Mouse (Mus musculus): ENCODE results near the gene Itih5. TPM values are rescaled to one million over a fixed set of nuclear protein-coding genes. Genes with fewer than 3 reads are reported as not detected.

Gene Itih5
- polyA plus RNA-seq, 1 experiment from 2014 or later: 3.8 TPM

DNA sequence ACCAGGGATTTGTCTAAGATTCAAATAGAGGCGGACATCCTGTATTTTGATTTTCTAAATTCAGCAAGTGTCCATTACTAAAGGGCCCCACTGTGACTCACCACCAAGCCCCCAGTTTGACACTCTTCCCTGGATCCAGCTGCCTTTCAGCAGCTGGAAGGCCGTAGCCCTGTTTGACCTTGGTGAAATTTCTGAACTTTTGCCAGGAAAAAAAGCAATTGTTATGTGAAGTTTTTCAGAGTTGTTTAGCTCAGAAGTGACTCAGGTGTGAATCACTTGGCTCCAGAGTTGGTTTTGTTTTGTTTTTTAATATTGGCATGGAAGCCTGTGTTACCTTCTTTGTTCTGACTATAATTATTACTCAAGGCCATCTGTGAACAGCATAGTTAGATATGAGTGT is 46.0 kb downstream of the Itih5 start:
- WGBS: 82% methylated on average over 2 of the region's 2 CpGs
- no peaks in the 10 kb centered on the region for H3K9me3 ChIP-seq
- DNase-seq (ENCODE audit: low spot score): no peak
- H3K4me1 ChIP-seq (replicated peaks): no peaks in the 10 kb centered on the region
- no peak overlapping the region for H3K27ac ChIP-seq
- H3K4me3 ChIP-seq: no peak overlapping the region
- no peaks in the 10 kb centered on the region for H3K36me3 ChIP-seq
- H3K27me3 ChIP-seq (ENCODE audit: insufficient read depth, poor library complexity, severe bottlenecking): no peaks in the 10 kb centered on the region

GRCm38 (mm10) chr2:10200736-10201285 is 47.4 kb downstream of the Itih5 start:
- 76% methylated on average over 3 of the region's 3 CpGs for WGBS
- Histone ChIP-seq H3K27me3 (ENCODE audit: insufficient read depth, poor library complexity, severe bottlenecking) (no peaks in the 10 kb centered on the region), H3K9me3 (no peaks in the 10 kb centered on the region), H3K4me1 (replicated peaks) (no peaks in the 10 kb centered on the region), H3K36me3 (no peaks in the 10 kb centered on the region), H3K4me3 (no peak overlapping the region), H3K27ac (no peak overlapping the region)
- DNase-seq (ENCODE audit: low spot score): no peak

DNA sequence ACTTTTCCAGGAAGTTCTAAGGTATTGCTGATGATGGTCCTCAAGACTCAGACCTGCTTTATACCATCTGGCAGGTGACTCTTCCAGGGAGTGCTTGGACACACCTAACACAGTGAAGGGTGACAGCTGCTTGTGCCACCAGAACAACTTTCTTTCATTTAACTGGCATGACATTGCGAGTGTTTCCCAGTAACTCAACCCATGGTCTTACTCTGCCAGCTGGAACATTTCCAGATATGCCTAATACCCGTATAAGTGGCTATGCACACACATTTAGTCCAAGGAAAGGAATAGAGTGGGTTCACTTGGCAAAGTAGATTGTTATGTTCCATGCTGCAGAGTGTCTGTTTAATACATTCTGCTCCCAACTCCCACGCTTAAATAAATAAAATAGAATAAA is 50.9 kb downstream of the Itih5 start:
- Histone ChIP-seq H3K9me3 (no peaks in the 10 kb centered on the region), H3K27ac (no peak overlapping the region), H3K4me1 (replicated peaks) (no peaks in the 10 kb centered on the region), H3K27me3 (ENCODE audit: insufficient read depth, poor library complexity, severe bottlenecking) (no peaks in the 10 kb centered on the region), H3K36me3 (no peaks in the 10 kb centered on the region), H3K4me3 (no peak overlapping the region)
- no peak for DNase-seq (ENCODE audit: low spot score)
- 92% methylated on average over 3 of the region's 3 CpGs for WGBS

DNA sequence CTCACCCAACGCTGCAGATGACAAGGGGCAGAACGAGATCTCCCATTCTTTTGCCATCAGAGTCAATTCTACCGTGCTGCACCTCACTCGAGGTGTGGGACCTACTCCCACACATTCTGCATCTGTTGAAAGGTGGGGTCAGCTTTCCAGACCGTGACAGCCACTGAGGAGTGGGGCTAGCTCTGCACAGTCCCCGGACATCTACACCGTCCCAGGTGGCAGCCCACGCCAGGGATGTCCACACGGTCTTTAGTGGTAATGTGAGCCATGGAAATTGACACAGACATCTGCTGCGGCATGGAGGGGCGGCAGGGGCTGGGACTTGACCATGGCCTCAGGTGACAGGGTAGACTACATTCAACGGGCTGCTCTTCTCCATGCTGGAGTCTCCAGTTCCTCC is 60.1 kb downstream of the Itih5 start:
- Histone ChIP-seq H3K4me1 (replicated peaks) (peaks cover 12% of the 10 kb centered on the region), H3K4me3 (no peak overlapping the region), H3K27ac (no peak overlapping the region), H3K27me3 (ENCODE audit: insufficient read depth, poor library complexity, severe bottlenecking) (no peaks in the 10 kb centered on the region), H3K36me3 (no peaks in the 10 kb centered on the region), H3K9me3 (no peaks in the 10 kb centered on the region)
- 89% methylated on average over 12 of the region's 12 CpGs for WGBS
- DNase-seq (ENCODE audit: low spot score): no peak

DNA sequence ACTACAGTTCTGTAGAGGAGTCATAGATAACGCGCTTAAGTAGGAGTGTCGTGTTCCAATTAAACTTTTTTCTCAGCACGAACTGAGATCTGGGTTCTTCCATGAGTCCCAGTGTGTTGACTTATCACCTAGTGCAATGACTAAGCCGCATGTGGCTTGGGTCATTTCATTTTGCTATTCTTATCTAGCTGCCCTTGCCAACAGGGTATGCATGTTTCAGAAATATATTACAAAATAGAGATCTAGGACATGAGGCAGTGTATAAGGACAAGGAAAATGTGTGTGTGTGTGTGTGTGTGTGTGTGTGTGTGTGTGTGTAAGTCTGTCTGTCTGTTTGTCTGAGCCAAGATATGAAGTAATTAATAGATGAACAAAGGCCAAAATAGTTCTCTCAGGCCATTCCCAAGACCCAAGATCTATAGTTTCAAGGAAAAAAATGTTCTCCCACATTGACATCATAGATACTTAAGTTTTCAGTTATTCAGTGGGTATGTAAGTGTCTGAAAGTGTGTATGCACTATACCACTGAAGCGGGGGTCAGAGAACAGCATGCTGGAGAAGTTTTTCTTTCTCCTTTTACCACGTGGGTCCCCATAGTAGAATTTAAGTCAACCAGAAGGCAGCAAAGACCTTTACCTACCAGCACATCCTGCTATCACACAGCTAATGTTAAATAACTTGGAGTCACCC is 62.6 kb downstream of the Itih5 start:
- Histone ChIP-seq H3K27ac (peak overlapping the region; percentile 78), H3K4me3 (no peak overlapping the region), H3K36me3 (no peaks in the 10 kb centered on the region), H3K4me1 (replicated peaks) (peaks cover 12% of the 10 kb centered on the region), H3K9me3 (no peaks in the 10 kb centered on the region), H3K27me3 (ENCODE audit: insufficient read depth, poor library complexity, severe bottlenecking) (no peaks in the 10 kb centered on the region)
- DNase-seq (ENCODE audit: low spot score): no peak
- 82% methylated on average over 7 of the region's 7 CpGs for WGBS

DNA sequence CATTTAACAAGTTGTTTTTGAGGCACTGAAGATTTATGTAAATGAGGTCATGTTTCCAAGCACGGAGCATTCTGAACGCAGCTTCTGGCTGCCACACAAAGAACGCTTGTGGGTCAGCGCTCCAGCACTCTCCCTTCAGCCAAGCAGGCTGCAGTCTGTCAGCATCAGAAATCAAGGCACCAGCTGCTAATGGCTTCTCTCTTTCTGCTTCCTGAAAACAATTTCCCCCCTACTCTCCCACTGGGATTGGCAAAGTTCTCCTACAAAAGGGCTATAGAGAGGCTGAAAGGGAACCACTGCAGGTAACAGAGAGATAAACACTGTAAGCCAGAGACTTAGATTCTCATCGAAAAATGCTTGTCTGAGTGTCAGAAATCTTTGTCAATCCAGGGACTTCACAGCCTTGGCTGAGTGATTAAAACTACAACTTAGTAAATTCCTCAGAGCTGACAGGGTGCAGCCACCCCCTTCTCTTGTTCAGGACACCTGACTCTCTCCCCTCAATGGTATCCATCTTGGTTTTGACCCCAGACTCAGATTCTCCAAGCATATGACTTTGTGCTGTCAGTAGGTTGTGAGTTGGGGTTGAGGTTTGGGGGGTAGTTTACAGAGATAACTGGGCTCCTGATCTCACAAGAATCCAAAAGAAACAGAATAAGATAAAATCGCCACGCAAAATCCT is 63.3 kb downstream of the Itih5 start:
- Histone ChIP-seq H3K4me1 (replicated peaks) (peaks cover 12% of the 10 kb centered on the region), H3K27ac (peak overlapping the region; percentile 78), H3K36me3 (no peaks in the 10 kb centered on the region), H3K4me3 (no peak overlapping the region), H3K9me3 (no peaks in the 10 kb centered on the region), H3K27me3 (ENCODE audit: insufficient read depth, poor library complexity, severe bottlenecking) (no peaks in the 10 kb centered on the region)
- 36% methylated on average over 7 of the region's 7 CpGs for WGBS
- peak; percentile 41 for DNase-seq (ENCODE audit: low spot score)

DNA sequence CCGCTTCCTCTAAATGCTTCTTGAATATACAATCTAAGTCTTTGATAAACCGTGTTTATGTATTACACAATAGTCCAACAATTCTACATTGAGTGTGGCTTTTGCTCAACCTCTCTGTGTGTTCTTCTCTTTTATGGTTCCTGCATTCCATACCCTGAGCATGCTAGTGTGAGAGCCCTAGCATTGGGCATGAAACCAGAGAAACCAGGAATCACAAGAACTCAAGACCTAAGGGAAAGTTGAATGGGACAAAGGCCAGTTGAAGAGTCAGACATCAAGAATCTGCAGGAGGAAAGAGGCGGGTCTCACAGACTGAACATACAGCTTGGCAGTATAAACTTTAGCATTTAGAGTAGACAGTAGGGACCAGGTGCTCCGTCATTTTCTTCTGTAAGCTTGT is 68.5 kb downstream of the Itih5 start:
- H3K4me1 ChIP-seq (replicated peaks): peaks cover 3% of the 10 kb centered on the region
- H3K27ac ChIP-seq: no peak overlapping the region
- WGBS: 96% methylated on average over 4 of the region's 4 CpGs
- H3K36me3 ChIP-seq: no peaks in the 10 kb centered on the region
- no peaks in the 10 kb centered on the region for H3K27me3 ChIP-seq (ENCODE audit: insufficient read depth, poor library complexity, severe bottlenecking)
- DNase-seq (ENCODE audit: low spot score): no peak
- H3K9me3 ChIP-seq: no peaks in the 10 kb centered on the region
- H3K4me3 ChIP-seq: no peak overlapping the region

- H3K36me3 ChIP-seq: no peaks in the 10 kb centered on the region
- no peaks in the 10 kb centered on the region for H3K27me3 ChIP-seq (ENCODE audit: insufficient read depth, poor library complexity, severe bottlenecking)
- WGBS: 98% methylated on average over 1 of the region's 1 CpGs
- no peak overlapping the region for H3K27ac ChIP-seq
- H3K9me3 ChIP-seq: no peaks in the 10 kb centered on the region
- DNase-seq (ENCODE audit: low spot score): no peak
- no peak overlapping the region for H3K4me3 ChIP-seq
- H3K4me1 ChIP-seq (replicated peaks): no peaks in the 10 kb centered on the region
Observed at GRCm38 (mm10) chr2:10226907-10227306, 73.5 kb downstream of the Itih5 start.

DNA sequence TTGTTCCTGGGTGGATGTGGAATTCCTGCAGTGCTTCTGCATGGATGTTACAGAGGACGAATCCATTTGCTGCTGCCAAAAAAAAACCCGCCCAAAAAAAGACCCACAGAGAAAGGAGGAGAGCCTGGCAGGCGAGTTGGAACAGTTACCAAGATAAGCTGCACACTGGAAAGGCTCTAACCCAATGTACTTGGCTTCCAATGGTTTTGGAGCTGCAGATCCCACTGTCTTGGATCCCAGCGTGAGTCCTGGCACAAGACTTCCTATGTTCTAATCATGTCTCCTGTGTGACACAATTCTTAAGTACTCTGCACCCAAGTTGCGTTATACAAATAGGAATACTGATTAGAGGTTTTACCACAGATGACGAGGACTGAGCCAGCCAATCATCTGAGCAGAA is 78.6 kb downstream of the Itih5 start:
- no peaks in the 10 kb centered on the region for H3K36me3 ChIP-seq
- no peaks in the 10 kb centered on the region for H3K9me3 ChIP-seq
- no peaks in the 10 kb centered on the region for H3K4me1 ChIP-seq (replicated peaks)
- no peaks in the 10 kb centered on the region for H3K27me3 ChIP-seq (ENCODE audit: insufficient read depth, poor library complexity, severe bottlenecking)
- no peak overlapping the region for H3K27ac ChIP-seq
- DNase-seq (ENCODE audit: low spot score): no peak
- 76% methylated on average over 6 of the region's 6 CpGs for WGBS
- no peak overlapping the region for H3K4me3 ChIP-seq

DNA sequence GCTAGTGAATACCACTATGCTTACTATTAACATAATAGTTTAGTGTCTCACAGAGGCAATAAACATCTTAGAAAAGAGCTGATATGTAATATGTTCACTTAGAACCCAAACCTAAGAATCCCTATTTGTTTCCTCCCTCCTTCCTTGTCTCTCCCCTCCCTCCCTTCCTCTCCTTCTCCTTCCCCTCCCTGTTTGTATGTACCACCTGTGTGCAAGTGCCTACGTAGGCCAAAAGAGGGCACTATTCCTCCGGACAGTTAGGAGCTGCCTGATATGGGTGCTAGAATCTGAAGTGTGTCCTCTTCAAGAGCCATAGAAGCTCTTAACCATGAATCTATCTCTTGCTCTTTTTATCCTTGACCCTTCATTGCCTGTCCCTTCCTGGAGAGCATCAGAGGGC is 83.2 kb downstream of the Itih5 start:
- 91% methylated on average over 2 of the region's 2 CpGs for WGBS
- no peak for DNase-seq (ENCODE audit: low spot score)
- Histone ChIP-seq H3K36me3 (peaks cover 9% of the 10 kb centered on the region; the same call in 1 of the 2 replicates), H3K27me3 (ENCODE audit: insufficient read depth, poor library complexity, severe bottlenecking) (no peaks in the 10 kb centered on the region), H3K4me3 (no peak overlapping the region), H3K27ac (no peak overlapping the region), H3K9me3 (no peaks in the 10 kb centered on the region), H3K4me1 (replicated peaks) (no peaks in the 10 kb centered on the region)

- H3K9me3 ChIP-seq: no peaks in the 10 kb centered on the region
- H3K27ac ChIP-seq: peak overlapping the region; percentile 46
- H3K4me3 ChIP-seq: no peak overlapping the region
- H3K36me3 ChIP-seq: peaks cover 12% of the 10 kb centered on the region; the same call in 1 of the 2 replicates
- 6% methylated on average over 9 of the region's 9 CpGs for WGBS
- peaks cover 22% of the 10 kb centered on the region for H3K4me1 ChIP-seq (replicated peaks)
- no peaks in the 10 kb centered on the region for H3K27me3 ChIP-seq (ENCODE audit: insufficient read depth, poor library complexity, severe bottlenecking)
- peak; percentile 54 for DNase-seq (ENCODE audit: low spot score)
Observed at GRCm38 (mm10) chr2:10242970-10243369, 89.6 kb downstream of the Itih5 start.

- Histone ChIP-seq H3K4me3 (no peak overlapping the region), H3K27me3 (ENCODE audit: insufficient read depth, poor library complexity, severe bottlenecking) (no peaks in the 10 kb centered on the region), H3K9me3 (no peaks in the 10 kb centered on the region), H3K36me3 (no peaks in the 10 kb centered on the region), H3K27ac (no peak overlapping the region), H3K4me1 (replicated peaks) (peaks cover 8% of the 10 kb centered on the region; the same call in 1 of the 2 replicates)
- 73% methylated on average over 9 of the region's 9 CpGs for WGBS
- DNase-seq (ENCODE audit: low spot score): no peak
Observed at GRCm38 (mm10) chr2:10250441-10250840, 97.1 kb downstream of the Itih5 start.

DNA sequence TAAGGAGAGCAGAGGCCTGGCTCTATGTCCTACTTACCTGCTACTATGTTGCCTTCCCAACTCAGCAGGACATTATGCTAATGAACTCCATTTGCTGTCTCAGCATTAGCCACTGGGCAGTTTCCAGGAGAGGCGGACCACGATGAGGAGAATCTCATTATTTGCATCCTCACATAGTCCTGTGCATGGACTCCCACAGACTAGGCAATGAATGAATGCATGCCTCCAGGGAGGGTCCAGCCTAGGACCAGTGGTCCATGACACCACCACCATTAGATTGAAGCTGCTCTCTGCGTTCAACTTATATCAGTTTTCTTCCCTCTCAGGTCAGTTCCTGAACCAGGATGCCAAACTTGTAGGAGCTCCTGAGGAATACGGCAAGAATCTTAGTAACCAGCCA is 97.6 kb downstream of the Itih5 start:
- H3K9me3 ChIP-seq: no peaks in the 10 kb centered on the region
- DNase-seq (ENCODE audit: low spot score): no peak
- 58% methylated on average over 4 of the region's 4 CpGs for WGBS

More for the DNA sequence above, 97.6 kb downstream of the Itih5 start:
- Histone ChIP-seq H3K27me3 (ENCODE audit: insufficient read depth, poor library complexity, severe bottlenecking) (no peaks in the 10 kb centered on the region), H3K27ac (no peak overlapping the region), H3K4me3 (no peak overlapping the region), H3K4me1 (replicated peaks) (peaks cover 8% of the 10 kb centered on the region; the same call in 1 of the 2 replicates), H3K36me3 (no peaks in the 10 kb centered on the region)
